Comparison of ENCODE assay signal across 9 mouse cellular contexts in the genomic region with DNA sequence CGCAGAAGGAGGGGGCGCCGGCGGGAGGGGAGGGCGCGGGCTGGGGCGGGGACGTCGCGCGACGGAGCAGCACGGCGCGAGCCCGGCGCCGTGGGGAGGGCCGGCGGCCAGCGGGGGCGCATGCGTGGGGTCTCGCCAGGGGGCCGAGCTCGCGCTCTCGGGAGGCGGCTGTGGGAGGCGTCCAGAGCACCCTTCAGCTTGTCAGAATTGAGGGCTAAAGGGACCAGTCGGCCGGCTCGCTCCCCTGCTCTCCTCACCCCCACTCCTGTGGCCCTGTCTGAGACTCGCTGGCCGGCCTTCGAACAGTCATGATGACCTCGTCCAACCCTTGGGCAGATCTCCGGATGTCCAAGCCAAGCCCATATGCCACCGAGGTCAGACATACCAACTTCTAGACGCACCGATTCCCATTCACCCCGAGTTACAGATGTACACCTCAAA. TPM values are rescaled to one million over a fixed set of nuclear protein-coding genes. Genes with fewer than 3 reads are reported as not detected.
DNase-seq lines count a peak whose midpoint lies in the region; ATAC-seq and TF ChIP-seq lines count a peak whose summit lies in the region.
"Had no signal": no experiment of that assay in that cellular context is flagged by ENCODE, and none has a peak within 500 bp of the region (broad histone marks: within the 10 kb centered on the region; RNA-seq: fewer than 3 reads in every experiment).

No protein-coding gene starts in this region.

- peak overlapping the region; percentile 14; the same call in 1 of the 2 replicates for H3K4me3 ChIP-seq in heart, adult 2 months
- peak overlapping the region; percentile 79 for H3K4me3 ChIP-seq in E14TG2a.4 (replicated peaks; ENCODE audit: low read length)
- H3K4me3 ChIP-seq in heart, embryonic 13.5 days, result peak overlapping the region; percentile 62
- peak overlapping the region; percentile 52 for H3K4me3 ChIP-seq in neural tube, embryonic 13.5 days

- peak; percentile 45 to 48 for DNase-seq in heart, adult 2 months
- DNase-seq in heart, adult 9 months (ENCODE audit: low spot score in 2 of 2), result no peak
- peak; percentile 57 to 64 for DNase-seq in cerebellum, postnatal 25 days
- DNase-seq in left cerebral cortex, adult 8-10 months (ENCODE audit: low spot score in 2 of 2), result peak; percentile 43 to 45
- no peak for DNase-seq in embryo, embryonic 11 days

- peaks cover 2% of the 10 kb centered on the region; the same call in 1 of the 2 replicates for H3K4me1 ChIP-seq in heart, adult 2 months (ENCODE audit: control insufficient read depth, insufficient read depth, low read length)
- peaks cover 60% of the 10 kb centered on the region for H3K4me1 ChIP-seq in E14TG2a.4 (replicated peaks; ENCODE audit: low read depth, low read length)
- H3K4me1 ChIP-seq in heart, embryonic 13.5 days, result peaks cover 60% of the 10 kb centered on the region
- H3K4me1 ChIP-seq in neural tube, embryonic 13.5 days (replicated peaks), result peaks cover 71% of the 10 kb centered on the region

- no peak overlapping the region for H3K27ac ChIP-seq in heart, adult 2 months
- peak overlapping the region; percentile 36; the same call in 1 of the 2 replicates for H3K27ac ChIP-seq in heart, embryonic 13.5 days (replicated peaks)
- H3K27ac ChIP-seq in neural tube, embryonic 13.5 days (replicated peaks), result 0 out of 2 replicates have a peak overlapping the region, but pooled peaks have one; percentile 24

- H3K36me3 ChIP-seq in heart, adult 2 months (ENCODE audit: control insufficient read depth, insufficient read depth, low read length), result no peaks in the 10 kb centered on the region
- no peaks in the 10 kb centered on the region for H3K36me3 ChIP-seq in E14TG2a.4 (ENCODE audit: insufficient read depth, low read length)
- H3K36me3 ChIP-seq in heart, embryonic 13.5 days, result peaks cover 3% of the 10 kb centered on the region; the same call in 1 of the 2 replicates
- H3K36me3 ChIP-seq in neural tube, embryonic 13.5 days, result peaks cover 7% of the 10 kb centered on the region

- peak overlapping the region; percentile 15; the same call in 1 of the 2 replicates for H3K9ac ChIP-seq in heart, adult 2 months (ENCODE audit: low read depth, low read length)
- peak overlapping the region; percentile 76 for H3K9ac ChIP-seq in heart, embryonic 13.5 days
- H3K9ac ChIP-seq in neural tube, embryonic 13.5 days, result peak overlapping the region; percentile 81

- intact Hi-C loops in heart, adult 2 months (cut with DNase I), result no loop called here

- H3K4me2 ChIP-seq in heart, embryonic 13.5 days, result peak overlapping the region; percentile 81
- peak overlapping the region; percentile 66 for H3K4me2 ChIP-seq in neural tube, embryonic 13.5 days

- ATAC-seq in heart, embryonic 13.5 days (ENCODE audit: extremely low read depth, insufficient number of reproducible peaks, low FRiP score, low TSS enrichment), result no peak
- peak; percentile 11; the same call in 1 of the 2 replicates for ATAC-seq in neural tube, embryonic 13.5 days (ENCODE audit: low read depth)

- TF ChIP-seq EP300 in heart, adult 2 months (IDR thresholded peaks at IDR 0.05; ENCODE audit: insufficient read depth, low read depth, low read length), result no peak

- 2% methylated on average over 25 of the region's 42 CpGs for WGBS in heart, adult 2 months
- WGBS in heart, embryonic 13.5 days, result 2% methylated on average over 41 of the region's 42 CpGs
- 3% methylated on average over 33 of the region's 42 CpGs for WGBS in neural tube, embryonic 13.5 days

- no peaks in the 10 kb centered on the region for H3K79me2 ChIP-seq in heart, adult 2 months (replicated peaks; ENCODE audit: control insufficient read depth, insufficient read depth, low read length)

- TF ChIP-seq CTCF in heart, adult 2 months (IDR thresholded peaks at IDR 0.05), result no peak
- TF ChIP-seq CTCF in E14TG2a.4 (conservative IDR thresholded peaks at IDR 0.05; ENCODE audit: low read length), result no peak

- TF ChIP-seq POLR2A in heart, adult 2 months (IDR thresholded peaks at IDR 0.05; ENCODE audit: insufficient read depth, low read depth, low read length), result no peak

- no peaks in the 10 kb centered on the region for H3K9me3 ChIP-seq in E14TG2a.4 (ENCODE audit: low read length)
- H3K9me3 ChIP-seq in heart, embryonic 13.5 days, result no peaks in the 10 kb centered on the region
- H3K9me3 ChIP-seq in neural tube, embryonic 13.5 days, result no peaks in the 10 kb centered on the region

- peaks cover 27% of the 10 kb centered on the region for H3K27me3 ChIP-seq in heart, adult 2 months (ENCODE audit: control insufficient read depth, insufficient read depth, low read length)
- H3K27me3 ChIP-seq in E14TG2a.4 (ENCODE audit: insufficient read depth, low read length), result peaks cover 92% of the 10 kb centered on the region
- H3K27me3 ChIP-seq in heart, embryonic 13.5 days (replicated peaks), result peaks cover 100% of the 10 kb centered on the region
- H3K27me3 ChIP-seq in neural tube, embryonic 13.5 days, result peaks cover 82% of the 10 kb centered on the region

RNA-seq across cellular contexts. Expression of a gene that starts 8.9 kb away (rescaled TPM):
- total RNA-seq in heart, adult 2 months (2021), result under 1 TPM; 0.60 to 0.80 TPM
- 1.4 and 1.6 TPM in 2 replicates for polyA plus RNA-seq in heart, adult 2 months (2012; rRNA removed)
- polyA plus RNA-seq in heart, embryonic 13.5 days (2015; fragmentation: Nextera tagmentation; extraction: Ambion mirVana), result 4.3 and 5.6 TPM in 2 replicates
- 100 to 1,000 TPM; 550 to 592 (median 567) TPM for total RNA-seq in left cerebral cortex, adult 8-10 months (2022)
- polyA plus RNA-seq in neural tube, embryonic 13.5 days (2015; fragmentation: Nextera tagmentation; extraction: Ambion mirVana), result 47.2 and 53.8 TPM in 2 replicates

RNA-seq across cellular contexts. Expression of a gene that starts 9.9 kb away (rescaled TPM):
- total RNA-seq in heart, adult 2 months (2021), result 1 to 10 TPM; 5.3 TPM
- 5.3 and 8.0 TPM in 2 replicates for polyA plus RNA-seq in heart, adult 2 months (2012; rRNA removed)
- polyA plus RNA-seq in heart, embryonic 13.5 days (2015; fragmentation: Nextera tagmentation; extraction: Ambion mirVana), result 9.5 and 10.2 TPM in 2 replicates
- 10 to 100 TPM; 23.7 to 27.6 (median 25.1) TPM for total RNA-seq in left cerebral cortex, adult 8-10 months (2022)
- 37.7 and 39.1 TPM in 2 replicates for polyA plus RNA-seq in neural tube, embryonic 13.5 days (2015; fragmentation: Nextera tagmentation; extraction: Ambion mirVana)

RNA-seq across cellular contexts. Expression of a gene that starts 13.9 kb away (rescaled TPM):
- total RNA-seq in heart, adult 2 months (2021), result 10 to 100 TPM; 18.3 to 20.4 TPM
- 22.1 and 22.6 TPM in 2 replicates for polyA plus RNA-seq in heart, adult 2 months (2012; rRNA removed)
- polyA plus RNA-seq in heart, embryonic 13.5 days (2015; fragmentation: Nextera tagmentation; extraction: Ambion mirVana), result 6.3 and 7.2 TPM in 2 replicates
- total RNA-seq in left cerebral cortex, adult 8-10 months (2022), result 1 to 10 TPM; 1.9 to 3.3 (median 2.2) TPM
- polyA plus RNA-seq in neural tube, embryonic 13.5 days (2015; fragmentation: Nextera tagmentation; extraction: Ambion mirVana), result 2.4 and 2.6 TPM in 2 replicates

RNA-seq across cellular contexts. Expression of a gene that starts 20.5 kb away (rescaled TPM):
- total RNA-seq in heart, adult 2 months (2021), result 10 to 100 TPM; 79.8 to 91.3 TPM
- polyA plus RNA-seq in heart, adult 2 months (2012; rRNA removed), result 58.7 and 73.5 TPM in 2 replicates
- polyA plus RNA-seq in heart, embryonic 13.5 days (2015; fragmentation: Nextera tagmentation; extraction: Ambion mirVana), result 114 and 131 TPM in 2 replicates
- 100 to 1,000 TPM; 187 to 201 (median 192) TPM for total RNA-seq in left cerebral cortex, adult 8-10 months (2022)
- 318 and 357 TPM in 2 replicates for polyA plus RNA-seq in neural tube, embryonic 13.5 days (2015; fragmentation: Nextera tagmentation; extraction: Ambion mirVana)

RNA-seq across cellular contexts. Expression of a gene that starts 22.9 kb away (rescaled TPM):
- 1 to 10 TPM; 2.6 to 3.1 TPM for total RNA-seq in heart, adult 2 months (2021)
- 3.2 and 4.5 TPM in 2 replicates for polyA plus RNA-seq in heart, adult 2 months (2012; rRNA removed)
- polyA plus RNA-seq in heart, embryonic 13.5 days (2015; fragmentation: Nextera tagmentation; extraction: Ambion mirVana), result 4.5 and 5.2 TPM in 2 replicates
- 10 to 100 TPM; 28.9 to 29.9 (median 29.5) TPM for total RNA-seq in left cerebral cortex, adult 8-10 months (2022)
- polyA plus RNA-seq in neural tube, embryonic 13.5 days (2015; fragmentation: Nextera tagmentation; extraction: Ambion mirVana), result 10.3 and 10.6 TPM in 2 replicates
- total RNA-seq: neutrophil, adult 5-6 weeks had no signal

Comparison
In these comparisons a context has a peak if more than half of its experiments do, and no peak if none do; other contexts are left out.
1. DNase-seq: peak in heart, adult 2 months (2 of 2), cerebellum, postnatal 25 days (2 of 2) and left cerebral cortex, adult 8-10 months (2 of 2); none in heart, adult 9 months (0 of 2) and embryo, embryonic 11 days (single experiment).
2. H3K4me3 ChIP-seq: peak in every context shown above with its lines; median percentile 79 in E14TG2a.4; 62 in heart, embryonic 13.5 days; 52 in neural tube, embryonic 13.5 days; 14 in heart, adult 2 months.
3. H3K9ac ChIP-seq: peak in every context shown above with its lines; median percentile 81 in neural tube, embryonic 13.5 days; 76 in heart, embryonic 13.5 days; 15 in heart, adult 2 months.